In genomic region chr3:88437454-88437853, GRCm38 (mm10) we compare ENCODE assay signal across 10 mouse cellular contexts. TPM values are rescaled to one million over a fixed set of nuclear protein-coding genes. Genes with fewer than 3 reads are reported as not detected.
A peak's percentile ranks its signal among the peaks of the same experiment; 100 is the strongest.
DNase-seq lines count a peak whose midpoint lies in the region; ATAC-seq lines count a peak whose summit lies in the region.
"Had no signal": no experiment of that assay in that cellular context is flagged by ENCODE, and none has a peak within 500 bp of the region (broad histone marks: within the 10 kb centered on the region; RNA-seq: fewer than 3 reads in every experiment).

No protein-coding gene starts in this region.

- H3K27me3 ChIP-seq in heart, embryonic 15.5 days, result peaks cover 3% of the 10 kb centered on the region; the same call in 1 of the 2 replicates
- peaks cover 4% of the 10 kb centered on the region; the same call in 1 of the 2 replicates for H3K27me3 ChIP-seq in embryonic facial prominence, embryonic 12.5 days
- H3K27me3 ChIP-seq in hindbrain, embryonic 15.5 days, result no peaks in the 10 kb centered on the region
- peaks cover 5% of the 10 kb centered on the region; the same call in 1 of the 2 replicates for H3K27me3 ChIP-seq in limb, embryonic 12.5 days
- H3K27me3 ChIP-seq: CH12.LX had no signal

- H3K9ac ChIP-seq in heart, embryonic 15.5 days, result 0 out of 2 replicates have a peak overlapping the region, but pooled peaks have one; percentile 14
- no peak overlapping the region for H3K9ac ChIP-seq in embryonic facial prominence, embryonic 12.5 days
- H3K9ac ChIP-seq in hindbrain, embryonic 15.5 days, result no peak overlapping the region
- peak overlapping the region; percentile 31; the same call in 1 of the 2 replicates for H3K9ac ChIP-seq in limb, embryonic 12.5 days (replicated peaks)

- H3K4me3 ChIP-seq in heart, embryonic 15.5 days, result peak overlapping the region; percentile 48
- H3K4me3 ChIP-seq in embryonic facial prominence, embryonic 12.5 days, result 0 out of 2 replicates have a peak overlapping the region, but pooled peaks have one; percentile 26
- H3K4me3 ChIP-seq in hindbrain, embryonic 15.5 days, result no peak overlapping the region
- peak overlapping the region; percentile 32; the same call in 1 of the 2 replicates for H3K4me3 ChIP-seq in limb, embryonic 12.5 days (replicated peaks)

- WGBS in heart, embryonic 15.5 days, result 64% methylated on average over 10 of the region's 10 CpGs
- 78% methylated on average over 10 of the region's 10 CpGs for WGBS in embryonic facial prominence, embryonic 12.5 days
- WGBS in hindbrain, embryonic 15.5 days, result 85% methylated on average over 10 of the region's 10 CpGs
- 76% methylated on average over 10 of the region's 10 CpGs for WGBS in limb, embryonic 12.5 days

- H3K36me3 ChIP-seq in heart, embryonic 15.5 days, result no peaks in the 10 kb centered on the region
- H3K36me3 ChIP-seq in embryonic facial prominence, embryonic 12.5 days, result 0 out of 2 replicates have a peak, but pooled peaks cover 3% of the 10 kb centered on the region
- H3K36me3 ChIP-seq in hindbrain, embryonic 15.5 days, result peaks cover 21% of the 10 kb centered on the region
- H3K36me3 ChIP-seq in limb, embryonic 12.5 days, result peaks cover 5% of the 10 kb centered on the region; the same call in 1 of the 2 replicates

- no peak for ATAC-seq in heart, embryonic 15.5 days (replicated peaks; ENCODE audit: insufficient number of reproducible peaks, insufficient read depth, low FRiP score, low read depth)
- ATAC-seq in embryonic facial prominence, embryonic 12.5 days (ENCODE audit: insufficient number of reproducible peaks, insufficient read depth, low FRiP score, low TSS enrichment), result no peak
- ATAC-seq in hindbrain, embryonic 15.5 days (ENCODE audit: low FRiP score, low read depth), result no peak
- ATAC-seq in limb, embryonic 12.5 days (ENCODE audit: insufficient number of reproducible peaks, insufficient read depth, low FRiP score, low TSS enrichment, low read depth), result no peak

- peaks cover 30% of the 10 kb centered on the region for H3K4me1 ChIP-seq in heart, embryonic 15.5 days (replicated peaks)
- peaks cover 18% of the 10 kb centered on the region for H3K4me1 ChIP-seq in embryonic facial prominence, embryonic 12.5 days
- 0 out of 2 replicates have a peak, but pooled peaks cover 6% of the 10 kb centered on the region for H3K4me1 ChIP-seq in hindbrain, embryonic 15.5 days (replicated peaks)
- peaks cover 42% of the 10 kb centered on the region for H3K4me1 ChIP-seq in limb, embryonic 12.5 days (replicated peaks)

- no peaks in the 10 kb centered on the region for H3K9me3 ChIP-seq in heart, embryonic 15.5 days (replicated peaks)
- no peaks in the 10 kb centered on the region for H3K9me3 ChIP-seq in embryonic facial prominence, embryonic 12.5 days
- no peaks in the 10 kb centered on the region for H3K9me3 ChIP-seq in hindbrain, embryonic 15.5 days
- no peaks in the 10 kb centered on the region for H3K9me3 ChIP-seq in limb, embryonic 12.5 days

- peak overlapping the region; percentile 82 for H3K4me2 ChIP-seq in heart, embryonic 15.5 days
- peak overlapping the region; percentile 45 for H3K4me2 ChIP-seq in embryonic facial prominence, embryonic 12.5 days (replicated peaks)
- H3K4me2 ChIP-seq in hindbrain, embryonic 15.5 days, result peak overlapping the region; percentile 41
- peak overlapping the region; percentile 60 for H3K4me2 ChIP-seq in limb, embryonic 12.5 days

- peak overlapping the region; percentile 58; the same call in 1 of the 2 replicates for H3K27ac ChIP-seq in heart, embryonic 15.5 days
- no peak overlapping the region for H3K27ac ChIP-seq in embryonic facial prominence, embryonic 12.5 days
- no peak overlapping the region for H3K27ac ChIP-seq in hindbrain, embryonic 15.5 days (replicated peaks)
- H3K27ac ChIP-seq in limb, embryonic 12.5 days, result 0 out of 2 replicates have a peak overlapping the region, but pooled peaks have one; percentile 53

- DNase-seq in heart, adult 11 months, result no peak
- DNase-seq in adrenal gland, postnatal 36 days, result no peak
- DNase-seq in embryo, embryonic 11 days, result no peak
- no peak for DNase-seq in cerebellum, adult 9-11 months
- DNase-seq: thymus, adult 2 months had no signal

RNA-seq across cellular contexts. Expression of gene Slc25a44, which starts 12.5 kb away (rescaled TPM):
- polyA plus RNA-seq in heart, embryonic 15.5 days (2015; fragmentation: Nextera tagmentation; extraction: Ambion mirVana), result 11.8 and 14.1 TPM in 2 replicates
- 17.0 and 17.3 TPM in 2 replicates for polyA plus RNA-seq in embryonic facial prominence, embryonic 12.5 days (2016; fragmentation: Nextera tagmentation; extraction: Ambion mirVana)
- 34.7 and 40.4 TPM in 2 replicates for polyA plus RNA-seq in hindbrain, embryonic 15.5 days (2015; fragmentation: Nextera tagmentation; extraction: Ambion mirVana)
- polyA plus RNA-seq in limb, embryonic 12.5 days (2016; fragmentation: Nextera tagmentation; extraction: Ambion mirVana), result 13.7 and 16.2 TPM in 2 replicates
- 10 to 100 TPM; 47.2 to 48.1 TPM for total RNA-seq in adrenal gland, postnatal 36 days (2021)

RNA-seq across cellular contexts. Expression of gene Sema4a, which starts 23.5 kb away (rescaled TPM):
- 2.1 and 5.3 TPM in 2 replicates for polyA plus RNA-seq in heart, embryonic 15.5 days (2015; fragmentation: Nextera tagmentation; extraction: Ambion mirVana)
- polyA plus RNA-seq in embryonic facial prominence, embryonic 12.5 days (2016; fragmentation: Nextera tagmentation; extraction: Ambion mirVana), result 7.5 and 9.0 TPM in 2 replicates
- 30.4 and 30.5 TPM in 2 replicates for polyA plus RNA-seq in hindbrain, embryonic 15.5 days (2015; fragmentation: Nextera tagmentation; extraction: Ambion mirVana)
- 8.0 and 8.3 TPM in 2 replicates for polyA plus RNA-seq in limb, embryonic 12.5 days (2016; fragmentation: Nextera tagmentation; extraction: Ambion mirVana)
- 10 to 100 TPM in 1 of 2 experiments, 1 to 10 TPM in 1; 8.9 to 12.6 TPM for total RNA-seq in adrenal gland, postnatal 36 days (2021)

RNA-seq across cellular contexts. Expression of gene Pmf1, which starts 27.3 kb away (rescaled TPM):
- polyA plus RNA-seq in heart, embryonic 15.5 days (2015; fragmentation: Nextera tagmentation; extraction: Ambion mirVana), result 83.6 and 96.3 TPM in 2 replicates
- 130 and 133 TPM in 2 replicates for polyA plus RNA-seq in embryonic facial prominence, embryonic 12.5 days (2016; fragmentation: Nextera tagmentation; extraction: Ambion mirVana)
- 28.8 and 35.4 TPM in 2 replicates for polyA plus RNA-seq in hindbrain, embryonic 15.5 days (2015; fragmentation: Nextera tagmentation; extraction: Ambion mirVana)
- polyA plus RNA-seq in limb, embryonic 12.5 days (2016; fragmentation: Nextera tagmentation; extraction: Ambion mirVana), result 149 and 151 TPM in 2 replicates
- total RNA-seq in adrenal gland, postnatal 36 days (2021), result 10 to 100 TPM; 29.4 to 43.1 TPM

RNA-seq across cellular contexts. Expression of gene Bglap, which starts 53.2 kb away (rescaled TPM):
- polyA plus RNA-seq in heart, embryonic 15.5 days (2015; fragmentation: Nextera tagmentation; extraction: Ambion mirVana), result not detected in 2 replicates
- polyA plus RNA-seq in embryonic facial prominence, embryonic 12.5 days (2016; fragmentation: Nextera tagmentation; extraction: Ambion mirVana), result not detected in 2 replicates
- polyA plus RNA-seq in hindbrain, embryonic 15.5 days (2015; fragmentation: Nextera tagmentation; extraction: Ambion mirVana), result not detected in 2 replicates
- not detected in 2 replicates for polyA plus RNA-seq in limb, embryonic 12.5 days (2016; fragmentation: Nextera tagmentation; extraction: Ambion mirVana)
- 1 to 10 TPM in 1 of 2 experiments, under 1 TPM in 1; 0.99 to 1.9 TPM for total RNA-seq in adrenal gland, postnatal 36 days (2021)
- total RNA-seq: CH12.LX had no signal

RNA-seq across cellular contexts. Expression of gene Bglap2, which starts 59.0 kb away (rescaled TPM):
- not detected in 2 replicates for polyA plus RNA-seq in heart, embryonic 15.5 days (2015; fragmentation: Nextera tagmentation; extraction: Ambion mirVana)
- not detected in 2 replicates for polyA plus RNA-seq in embryonic facial prominence, embryonic 12.5 days (2016; fragmentation: Nextera tagmentation; extraction: Ambion mirVana)
- not detected in 2 replicates for polyA plus RNA-seq in hindbrain, embryonic 15.5 days (2015; fragmentation: Nextera tagmentation; extraction: Ambion mirVana)
- not detected in 2 replicates for polyA plus RNA-seq in limb, embryonic 12.5 days (2016; fragmentation: Nextera tagmentation; extraction: Ambion mirVana)
- total RNA-seq in adrenal gland, postnatal 36 days (2021), result not detected
- total RNA-seq: CH12.LX had no signal

Comparison
In these comparisons a context has a peak if more than half of its experiments do, and no peak if none do; other contexts are left out.
1. H3K27ac ChIP-seq: peak in heart, embryonic 15.5 days (single experiment) and limb, embryonic 12.5 days (single experiment); none in embryonic facial prominence, embryonic 12.5 days (single experiment) and hindbrain, embryonic 15.5 days (single experiment).
2. H3K9ac ChIP-seq: peak in heart, embryonic 15.5 days (single experiment) and limb, embryonic 12.5 days (single experiment); none in embryonic facial prominence, embryonic 12.5 days (single experiment) and hindbrain, embryonic 15.5 days (single experiment).
3. Peak in every context shown above with its lines, with median percentiles within 50 percentile points of each other: H3K4me2 ChIP-seq.